Mouse (Mus musculus): ENCODE results near the gene Kif26a.

DNA sequence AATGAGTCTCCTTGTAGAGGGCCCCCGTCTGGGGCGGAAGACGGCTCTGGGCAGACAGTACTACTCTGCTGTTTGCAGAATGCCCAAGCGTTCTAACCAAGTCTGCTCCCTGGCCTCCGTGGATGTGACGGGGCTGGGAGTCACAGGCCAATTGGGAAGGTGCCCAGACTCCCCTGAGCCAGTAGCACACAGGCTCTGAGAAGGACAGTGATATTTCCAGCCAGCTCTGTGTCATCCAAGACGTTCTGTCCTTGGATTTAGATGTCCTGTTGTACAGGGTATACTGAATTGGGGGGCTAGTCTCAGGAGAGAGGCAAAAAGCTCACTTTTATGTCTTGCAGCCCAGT, 36.6 kb downstream of the Kif26a start:
- TF ChIP-seq POLR2A (IDR thresholded peaks at IDR 0.05; ENCODE audit: extremely low read depth, insufficient read depth, low read length) = no peak
- no peak for TF ChIP-seq CTCF (IDR thresholded peaks at IDR 0.05; ENCODE audit: low read depth, low read length)

All from liver, adult 2 months (tissue).